Mouse (Mus musculus) limb, embryonic 14.5 days (tissue): ENCODE data around the gene Myb. TPM values are rescaled to one million over a fixed set of nuclear protein-coding genes. Genes with fewer than 3 reads are reported as not detected.

Experiments used
- ATAC-seq: fragments of 200-750 bp; cut with Nextera tagmentation; 2 replicates; pipeline ENCODE4 v1.8.0; 2017; ENCODE audit warnings: low read depth, moderate number of reproducible peaks, moderate TSS enrichment; ENCODE audit not compliant: low FRiP score
- DNase-seq: peaks from one replicate; pipeline ENCODE4 v3.0.0-alpha.2; 2015; ENCODE audit warnings: low spot score
- H3K27ac ChIP-seq: fragments of 300-500 bp; sonication (generic); replicated peaks from 2 replicates; pipeline ENCODE4 v1.5.1; 2014; ENCODE audit warnings: low read depth, mild to moderate bottlenecking, low read length, moderate library complexity, mixed read lengths
- H3K27me3 ChIP-seq: fragments of 300-500 bp; sonication (generic); 2 replicates; pipeline ENCODE4 v1.6.1; 2014; ENCODE audit warnings: low read length, mixed read lengths; ENCODE audit not compliant: control insufficient read depth, insufficient read depth
- H3K36me3 ChIP-seq: fragments of 300-500 bp; sonication (generic); 2 replicates; pipeline ENCODE4 v1.6.1; 2014; ENCODE audit warnings: mild to moderate bottlenecking, low read length, moderate library complexity, mixed read lengths; ENCODE audit not compliant: control insufficient read depth, insufficient read depth
- H3K4me1 ChIP-seq: fragments of 300-500 bp; sonication (generic); 2 replicates; pipeline ENCODE4 v1.6.1; 2014; ENCODE audit warnings: antibody characterized with exemption, low read length, mixed read lengths; ENCODE audit not compliant: control insufficient read depth, insufficient read depth
- H3K4me2 ChIP-seq: fragments of 300-500 bp; sonication (generic); replicated peaks from 2 replicates; pipeline ENCODE4 v1.6.1; 2014; ENCODE audit warnings: low read depth, mild to moderate bottlenecking, low read length, moderate library complexity; ENCODE audit not compliant: severe bottlenecking
- H3K4me3 ChIP-seq: fragments of 300-500 bp; sonication (generic); replicated peaks from 2 replicates; pipeline ENCODE4 v1.5.1; 2014; ENCODE audit warnings: low read length
- H3K9ac ChIP-seq: fragments of 300-500 bp; sonication (generic); 2 replicates; pipeline ENCODE4 v1.6.1; 2014; ENCODE audit warnings: mild to moderate bottlenecking, low read depth, low read length, moderate library complexity; ENCODE audit not compliant: severe bottlenecking
- H3K9me3 ChIP-seq: fragments of 300-500 bp; sonication (generic); 2 replicates; pipeline ENCODE4 v1.6.1; 2016; ENCODE audit warnings: low read length; ENCODE audit not compliant: control insufficient read depth
- POLR2A ChIP-seq: fragments of 200-500 bp; IDR thresholded peaks from 2 replicates; pipeline ENCODE4 v1.8.0; 2012; ENCODE audit warnings: inconsistent platforms, mild to moderate bottlenecking, moderate library complexity, borderline replicate concordance; ENCODE audit not compliant: insufficient read depth, insufficient read length; ENCODE audit errors: extremely low read depth
- WGBS: fragments of 180-500 bp; shearing (Covaris S2); extraction: QIAGEN DNeasy Blood & Tissue Kit; methylation state at CpG from one replicate; pipeline ENCODE4 v1.1.7; 2014; 5-methylcytosine and 5-hydroxymethylcytosine counted together
- polyA plus RNA-seq, 2 experiments: library from polyadenylated mRNA; depleted of rRNA in 1 of 2; stranded (reverse) in 1 of 2; unstranded in 1 of 2; fragments of >200 nt; fragmentation: Nextera tagmentation in 1 of 2; extraction: Ambion mirVana in 1 of 2; gene quantifications; 2 replicates each; pipeline versions ENCODE4 v1.2.1 to v1.2.3; 2012 to 2014

Gene Myb
- polyA plus RNA-seq, 2 experiments = 2.7 to 4.0 TPM

GRCm38 (mm10) chr10:21159697-21160394, 938 bp downstream of the Myb start:
- DNase-seq (no peak), ATAC-seq (peak; percentile 23; the same call in 1 of the 2 replicates)
- peak overlapping the region; percentile 92 for H3K4me2 ChIP-seq
- no peaks in the 10 kb centered on the region for H3K4me1 ChIP-seq
- H3K4me3 ChIP-seq = peak overlapping the region; percentile 66
- H3K9ac ChIP-seq = peak overlapping the region; percentile 79
- peaks cover 9% of the 10 kb centered on the region for H3K27me3 ChIP-seq
- no peak overlapping the region for H3K27ac ChIP-seq
- H3K36me3 ChIP-seq = no peaks in the 10 kb centered on the region
- no peak for TF ChIP-seq POLR2A
- no peaks in the 10 kb centered on the region for H3K9me3 ChIP-seq
- WGBS = under 1% methylated on average over 38 of the region's 44 CpGs

- H3K27ac ChIP-seq = no peak overlapping the region
- peaks cover 9% of the 10 kb centered on the region for H3K27me3 ChIP-seq
- no peaks in the 10 kb centered on the region for H3K4me1 ChIP-seq
- DNase-seq (peak; percentile 13), ATAC-seq (no peak)
- TF ChIP-seq POLR2A = no peak
- H3K9ac ChIP-seq = peak overlapping the region; percentile 49
- H3K4me3 ChIP-seq = peak overlapping the region; percentile 66
- under 1% methylated on average over 34 of the region's 35 CpGs for WGBS
- H3K36me3 ChIP-seq = no peaks in the 10 kb centered on the region
- H3K4me2 ChIP-seq = peak overlapping the region; percentile 92
- H3K9me3 ChIP-seq = no peaks in the 10 kb centered on the region
Measured at GRCm38 (mm10) chr10:21158918-21159443, 1.8 kb downstream of the Myb start.

GRCm38 (mm10) chr10:21158111-21158917, 2.5 kb downstream of the Myb start:
- DNase-seq = peak; percentile 40

GRCm38 (mm10) chr10:21156953-21157499, 3.8 kb downstream of the Myb start:
- peaks cover 9% of the 10 kb centered on the region for H3K27me3 ChIP-seq
- DNase-seq (no peak), ATAC-seq (no peak)
- WGBS = 81% methylated on average over 5 of the region's 5 CpGs
- H3K4me2 ChIP-seq = no peak overlapping the region
- H3K4me3 ChIP-seq = no peak overlapping the region
- H3K4me1 ChIP-seq = no peaks in the 10 kb centered on the region
- H3K9ac ChIP-seq = no peak overlapping the region
- H3K27ac ChIP-seq = no peak overlapping the region
- H3K9me3 ChIP-seq = no peaks in the 10 kb centered on the region
- peaks cover 4% of the 10 kb centered on the region; the same call in 1 of the 2 replicates for H3K36me3 ChIP-seq
- no peak for TF ChIP-seq POLR2A

More at GRCm38 (mm10) chr10:21158111-21158917, 2.5 kb downstream of the Myb start:
- no peaks in the 10 kb centered on the region for H3K36me3 ChIP-seq
- peak overlapping the region; percentile 49 for H3K9ac ChIP-seq
- no peak overlapping the region for H3K27ac ChIP-seq
- peak overlapping the region; percentile 92 for H3K4me2 ChIP-seq
- H3K27me3 ChIP-seq = peaks cover 9% of the 10 kb centered on the region
- H3K9me3 ChIP-seq = no peaks in the 10 kb centered on the region
- no peak for ATAC-seq
- WGBS = 5% methylated on average over 19 of the region's 19 CpGs
- TF ChIP-seq POLR2A = no peak
- no peaks in the 10 kb centered on the region for H3K4me1 ChIP-seq
- H3K4me3 ChIP-seq = peak overlapping the region; percentile 66

- Histone ChIP-seq H3K27ac (no peak overlapping the region), H3K4me1 (no peaks in the 10 kb centered on the region), H3K27me3 (peaks cover 9% of the 10 kb centered on the region), H3K4me2 (no peak overlapping the region), H3K9ac (no peak overlapping the region), H3K4me3 (no peak overlapping the region), H3K9me3 (no peaks in the 10 kb centered on the region), H3K36me3 (peaks cover 4% of the 10 kb centered on the region; the same call in 1 of the 2 replicates)
- DNase-seq (no peak), ATAC-seq (no peak)
- TF ChIP-seq POLR2A = no peak
- whole genome bisulfite sequencing = 92% methylated on average over 3 of the region's 3 CpGs
Measured at GRCm38 (mm10) chr10:21156416-21156815, 4.4 kb downstream of the Myb start.
